Mouse (Mus musculus) heart, embryonic 12.5 days (tissue): ENCODE measurements around the gene Rabgap1l. TPM values are rescaled to one million over a fixed set of nuclear protein-coding genes. Genes with fewer than 3 reads are reported as not detected.

ENCODE experiments used
- ATAC-seq: fragments of 200-750 bp; cut with Nextera tagmentation; 2 replicates; pipeline ENCODE4 v1.8.0; 2017; ENCODE audit warnings: moderate TSS enrichment, moderate library complexity; ENCODE audit not compliant: insufficient number of reproducible peaks, low FRiP score
- H3K27ac ChIP-seq: fragments of 300-500 bp; sonication (generic); 2 replicates; pipeline ENCODE4 v1.5.1; 2016; ENCODE audit warnings: mild to moderate bottlenecking, moderate library complexity; ENCODE audit not compliant: poor library complexity, severe bottlenecking
- H3K27me3 ChIP-seq: fragments of 300-500 bp; sonication (generic); replicated peaks from 2 replicates; pipeline ENCODE4 v1.6.1; 2016; ENCODE audit warnings: mild to moderate bottlenecking, moderate library complexity
- H3K36me3 ChIP-seq: fragments of 300-500 bp; sonication (generic); 2 replicates; pipeline ENCODE4 v1.6.1; 2016; ENCODE audit warnings: mild to moderate bottlenecking, moderate library complexity
- H3K4me1 ChIP-seq: fragments of 300-500 bp; sonication (generic); replicated peaks from 2 replicates; pipeline ENCODE4 v1.6.1; 2016; ENCODE audit warnings: mild to moderate bottlenecking
- H3K4me2 ChIP-seq: fragments of 300-500 bp; sonication (generic); 2 replicates; pipeline ENCODE4 v1.6.1; 2016; ENCODE audit warnings: mild to moderate bottlenecking, moderate library complexity
- H3K4me3 ChIP-seq: fragments of 300-500 bp; sonication (generic); 2 replicates; pipeline ENCODE4 v1.5.1; 2016; ENCODE audit warnings: mild to moderate bottlenecking
- H3K9ac ChIP-seq: fragments of 300-500 bp; sonication (generic); 2 replicates; pipeline ENCODE4 v1.6.1; 2016; ENCODE audit warnings: mild to moderate bottlenecking, moderate library complexity
- H3K9me3 ChIP-seq: fragments of 300-500 bp; sonication (generic); replicated peaks from 2 replicates; pipeline ENCODE4 v1.6.1; 2016; ENCODE audit warnings: mild to moderate bottlenecking, moderate library complexity
- WGBS: fragments of 180-500 bp; shearing (Covaris S2); methylation state at CpG from one replicate; pipeline ENCODE4 v1.1.7; 2016; 5-methylcytosine and 5-hydroxymethylcytosine counted together
- polyA plus RNA-seq: library from polyadenylated mRNA; unstranded; fragments of >200 nt; fragmentation: Nextera tagmentation; extraction: Ambion mirVana; gene quantifications from 2 replicates; pipeline ENCODE4 v1.2.1, GENCODE M21; 2016

Rabgap1l gene
- polyA plus RNA-seq, 1 experiment from 2014 or later: 81.0 TPM

- Histone ChIP-seq H3K36me3 (no peaks in the 10 kb centered on the region), H3K27me3 (no peaks in the 10 kb centered on the region), H3K4me1 (no peaks in the 10 kb centered on the region), H3K4me2 (no peak overlapping the region), H3K27ac (no peak overlapping the region), H3K9ac (no peak overlapping the region), H3K4me3 (no peak overlapping the region), H3K9me3 (no peaks in the 10 kb centered on the region)
- 70% methylated on average over 4 of the region's 4 CpGs for WGBS
- no peak for ATAC-seq
Observed at GRCm38 (mm10) chr1:160588911-160589590, 204.0 kb downstream of the Rabgap1l start.

GRCm38 (mm10) chr1:160579309-160580233 is 213.4 kb downstream of the Rabgap1l start:
- 69% methylated on average over 12 of the region's 12 CpGs for WGBS

GRCm38 (mm10) chr1:160576124-160576523 is 216.9 kb downstream of the Rabgap1l start:
- no peak overlapping the region for H3K27ac ChIP-seq
- H3K9me3 ChIP-seq: no peaks in the 10 kb centered on the region
- no peaks in the 10 kb centered on the region for H3K27me3 ChIP-seq
- no peak for ATAC-seq
- H3K4me2 ChIP-seq: no peak overlapping the region
- H3K4me1 ChIP-seq: 0 out of 2 replicates have a peak, but pooled peaks cover 4% of the 10 kb centered on the region
- no peak overlapping the region for H3K4me3 ChIP-seq
- no peak overlapping the region for H3K9ac ChIP-seq
- H3K36me3 ChIP-seq: peaks cover 4% of the 10 kb centered on the region; the same call in 1 of the 2 replicates
- WGBS: 74% methylated on average over 4 of the region's 4 CpGs

More at GRCm38 (mm10) chr1:160579309-160580233, 213.4 kb downstream of the Rabgap1l start:
- H3K9me3 ChIP-seq: no peaks in the 10 kb centered on the region
- H3K9ac ChIP-seq: no peak overlapping the region
- H3K4me3 ChIP-seq: no peak overlapping the region
- H3K27ac ChIP-seq: no peak overlapping the region
- no peak overlapping the region for H3K4me2 ChIP-seq
- peaks cover 4% of the 10 kb centered on the region; the same call in 1 of the 2 replicates for H3K36me3 ChIP-seq
- no peaks in the 10 kb centered on the region for H3K27me3 ChIP-seq
- ATAC-seq: no peak
- H3K4me1 ChIP-seq: 0 out of 2 replicates have a peak, but pooled peaks cover 4% of the 10 kb centered on the region

- H3K9me3 ChIP-seq: no peaks in the 10 kb centered on the region
- WGBS: 76% methylated on average over 4 of the region's 4 CpGs
- no peaks in the 10 kb centered on the region for H3K4me1 ChIP-seq
- no peak overlapping the region for H3K4me2 ChIP-seq
- peaks cover 4% of the 10 kb centered on the region; the same call in 1 of the 2 replicates for H3K36me3 ChIP-seq
- H3K27me3 ChIP-seq: no peaks in the 10 kb centered on the region
- no peak overlapping the region for H3K27ac ChIP-seq
- no peak overlapping the region for H3K4me3 ChIP-seq
- no peak for ATAC-seq
- H3K9ac ChIP-seq: no peak overlapping the region
Observed at GRCm38 (mm10) chr1:160574039-160574438, 219.0 kb downstream of the Rabgap1l start.

- no peaks in the 10 kb centered on the region for H3K27me3 ChIP-seq
- H3K9ac ChIP-seq: no peak overlapping the region
- no peaks in the 10 kb centered on the region for H3K9me3 ChIP-seq
- H3K36me3 ChIP-seq: no peaks in the 10 kb centered on the region
- ATAC-seq: no peak
- no peak overlapping the region for H3K27ac ChIP-seq
- no peak overlapping the region for H3K4me2 ChIP-seq
- H3K4me3 ChIP-seq: no peak overlapping the region
- 71% methylated on average over 4 of the region's 4 CpGs for WGBS
- H3K4me1 ChIP-seq: 0 out of 2 replicates have a peak, but pooled peaks cover 5% of the 10 kb centered on the region
Observed at GRCm38 (mm10) chr1:160566458-160566857, 226.6 kb downstream of the Rabgap1l start.

GRCm38 (mm10) chr1:160561381-160561780 is 231.6 kb downstream of the Rabgap1l start:
- Histone ChIP-seq H3K4me1 (0 out of 2 replicates have a peak, but pooled peaks cover 4% of the 10 kb centered on the region), H3K4me2 (no peak overlapping the region), H3K27me3 (no peaks in the 10 kb centered on the region), H3K9ac (no peak overlapping the region), H3K36me3 (no peaks in the 10 kb centered on the region), H3K27ac (no peak overlapping the region), H3K9me3 (no peaks in the 10 kb centered on the region), H3K4me3 (no peak overlapping the region)
- 65% methylated on average over 1 of the region's 1 CpGs for WGBS
- ATAC-seq: no peak

GRCm38 (mm10) chr1:160550636-160551035 is 242.4 kb downstream of the Rabgap1l start:
- ATAC-seq: no peak
- Histone ChIP-seq H3K27me3 (no peaks in the 10 kb centered on the region), H3K4me1 (peaks cover 7% of the 10 kb centered on the region), H3K9ac (no peak overlapping the region), H3K27ac (no peak overlapping the region), H3K4me3 (no peak overlapping the region), H3K36me3 (no peaks in the 10 kb centered on the region), H3K4me2 (no peak overlapping the region), H3K9me3 (no peaks in the 10 kb centered on the region)
- WGBS: 60% methylated on average over 1 of the region's 1 CpGs

- Histone ChIP-seq H3K27me3 (no peaks in the 10 kb centered on the region), H3K4me2 (no peak overlapping the region), H3K27ac (peak overlapping the region; percentile 27; the same call in 1 of the 2 replicates), H3K9ac (no peak overlapping the region), H3K36me3 (no peaks in the 10 kb centered on the region), H3K4me1 (peaks cover 7% of the 10 kb centered on the region), H3K4me3 (no peak overlapping the region), H3K9me3 (no peaks in the 10 kb centered on the region)
- 66% methylated on average over 4 of the region's 4 CpGs for WGBS
- ATAC-seq: no peak
Observed at GRCm38 (mm10) chr1:160547934-160548876, 244.8 kb downstream of the Rabgap1l start.

GRCm38 (mm10) chr1:160535649-160536048 is 257.4 kb downstream of the Rabgap1l start:
- H3K4me1 ChIP-seq: peaks cover 10% of the 10 kb centered on the region
- H3K36me3 ChIP-seq: no peaks in the 10 kb centered on the region
- no peak overlapping the region for H3K4me3 ChIP-seq
- no peaks in the 10 kb centered on the region for H3K9me3 ChIP-seq
- H3K27me3 ChIP-seq: no peaks in the 10 kb centered on the region
- peak overlapping the region; percentile 84 for H3K27ac ChIP-seq
- ATAC-seq: no peak
- 79% methylated on average over 8 of the region's 8 CpGs for WGBS
- H3K9ac ChIP-seq: no peak overlapping the region
- no peak overlapping the region for H3K4me2 ChIP-seq

GRCm38 (mm10) chr1:160534571-160535335 is 258.3 kb downstream of the Rabgap1l start:
- H3K9ac ChIP-seq: no peak overlapping the region
- no peak overlapping the region for H3K4me2 ChIP-seq
- peak; percentile 63; the same call in 1 of the 2 replicates for ATAC-seq
- no peaks in the 10 kb centered on the region for H3K9me3 ChIP-seq
- peaks cover 10% of the 10 kb centered on the region for H3K4me1 ChIP-seq
- H3K36me3 ChIP-seq: no peaks in the 10 kb centered on the region
- WGBS: 62% methylated on average over 2 of the region's 2 CpGs
- no peak overlapping the region for H3K4me3 ChIP-seq
- peak overlapping the region; percentile 51; the same call in 1 of the 2 replicates for H3K27ac ChIP-seq
- H3K27me3 ChIP-seq: no peaks in the 10 kb centered on the region
